Mouse (Mus musculus) frontal cortex, postnatal 10 days (tissue): ENCODE measurements around the gene Enthd1.

Source experiments
- DNase-seq, 2 experiments: peaks; one replicate each; pipeline ENCODE4 v3.0.0; 2022; ENCODE audit warnings: low spot score in 2 of 2, mixed read lengths in 1 of 2

Enthd1 gene

DNA sequence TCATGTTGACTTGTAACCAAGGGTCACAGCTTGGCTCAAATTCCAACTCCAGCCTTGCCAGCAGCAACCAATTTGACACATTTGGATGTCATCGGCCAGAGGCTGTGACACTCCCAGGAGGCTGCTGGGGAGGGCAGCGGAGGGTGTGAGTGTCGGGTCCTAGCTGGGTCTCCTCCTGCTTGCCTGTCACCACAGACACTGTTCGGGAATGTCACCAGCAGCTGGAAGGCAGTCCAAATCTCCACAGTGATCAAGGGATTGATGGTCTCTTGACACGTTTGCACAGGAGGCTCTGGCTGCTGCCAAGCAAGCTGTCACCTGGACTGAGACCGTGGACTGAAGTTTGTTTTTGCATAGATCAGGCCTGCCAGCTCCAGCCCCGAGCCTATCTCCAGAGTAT lies 154.3 kb downstream of the Enthd1 start:
- DNase-seq: no peak

DNA sequence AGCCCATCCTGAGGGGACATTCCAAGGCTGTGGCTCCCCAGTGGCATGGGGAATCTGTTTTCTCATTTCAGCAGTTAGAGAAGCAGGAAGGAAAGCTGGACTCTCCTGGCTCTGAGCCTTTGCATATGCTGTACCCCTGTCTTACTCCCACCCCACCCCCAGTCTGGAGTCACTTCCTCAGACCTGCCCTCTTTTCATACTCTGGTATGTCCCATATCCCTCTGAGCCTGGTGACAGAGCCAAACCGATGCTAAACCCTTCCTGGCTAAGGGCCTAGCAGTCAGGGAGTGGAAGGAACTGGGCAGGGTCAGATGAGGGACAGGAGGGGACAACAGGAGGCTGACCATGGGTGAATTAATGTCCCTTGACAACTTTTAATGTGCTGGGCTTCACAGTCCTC lies 157.1 kb downstream of the Enthd1 start:
- no peak for DNase-seq
